Mouse (Mus musculus) heart, embryonic 11.5 days (tissue): ENCODE data around the gene Col3a1. TPM values are rescaled to one million over a fixed set of nuclear protein-coding genes. Genes with fewer than 3 reads are reported as not detected.

Experiments
- ATAC-seq: fragments of 200-750 bp; cut with Nextera tagmentation; replicated peaks from 2 replicates; pipeline ENCODE4 v1.8.0; 2017; ENCODE audit warnings: moderate library complexity; ENCODE audit not compliant: insufficient number of reproducible peaks, low FRiP score, low TSS enrichment
- H3K27ac ChIP-seq: fragments of 300-500 bp; sonication (generic); 2 replicates; pipeline ENCODE4 v1.5.1; 2014; ENCODE audit warnings: mild to moderate bottlenecking, low read depth, low read length
- H3K27me3 ChIP-seq: fragments of 300-500 bp; sonication (generic); 2 replicates; pipeline ENCODE4 v1.6.1; 2014; ENCODE audit warnings: mild to moderate bottlenecking, low read length, mixed read lengths; ENCODE audit not compliant: control insufficient read depth, insufficient read depth
- H3K36me3 ChIP-seq: fragments of 300-500 bp; sonication (generic); 2 replicates; pipeline ENCODE4 v1.6.1; 2014; ENCODE audit warnings: mild to moderate bottlenecking, low read length, moderate library complexity, mixed read lengths; ENCODE audit not compliant: control insufficient read depth, insufficient read depth
- H3K4me1 ChIP-seq: fragments of 300-500 bp; sonication (generic); 2 replicates; pipeline ENCODE4 v1.6.1; 2014; ENCODE audit warnings: low read length; ENCODE audit not compliant: control insufficient read depth, insufficient read depth
- H3K4me2 ChIP-seq: fragments of 300-500 bp; sonication (generic); 2 replicates; pipeline ENCODE4 v1.6.1; 2014; ENCODE audit warnings: mild to moderate bottlenecking, moderate library complexity
- H3K4me3 ChIP-seq: fragments of 300-500 bp; sonication (generic); 2 replicates; pipeline ENCODE4 v1.5.1; 2014; ENCODE audit warnings: low read depth, low read length
- H3K9ac ChIP-seq: fragments of 300-500 bp; sonication (generic); 2 replicates; pipeline ENCODE4 v1.6.1; 2014; ENCODE audit warnings: mild to moderate bottlenecking, low read depth, low read length, moderate library complexity
- H3K9me3 ChIP-seq: fragments of 300-500 bp; sonication (generic); replicated peaks from 2 replicates; pipeline ENCODE4 v1.6.1; 2016; ENCODE audit warnings: low read length; ENCODE audit not compliant: control insufficient read depth
- WGBS: fragments of 180-500 bp; shearing (Covaris S2); extraction: QIAGEN DNeasy Blood & Tissue Kit; methylation state at CpG from one replicate; pipeline ENCODE4 v1.1.7; 2014; ENCODE audit not compliant: insufficient replicate concordance; 5-methylcytosine and 5-hydroxymethylcytosine counted together
- polyA plus RNA-seq: library from polyadenylated mRNA; unstranded; fragments of >200 nt; fragmentation: Nextera tagmentation; extraction: Ambion mirVana; gene quantifications from 2 replicates; pipeline ENCODE4 v1.2.1, GENCODE M21; 2014

Gene Col3a1
- polyA plus RNA-seq: 316 and 413 TPM in 2 replicates

GRCm38 (mm10) chr1:45311388-45311787 lies at the start of gene Col3a1:
TSS of gene Col3a1 (plus strand) at chr1:45311538.
- H3K9ac ChIP-seq: peak within 1 kb of the TSS; percentile 56
- no peak for ATAC-seq
- peak within 1 kb of the TSS; percentile 27 for H3K4me3 ChIP-seq
- no peaks in the 10 kb centered on the region for H3K36me3 ChIP-seq
- no peaks in the 10 kb centered on the region for H3K9me3 ChIP-seq
- peak within 1 kb of the TSS; percentile 77 for H3K27ac ChIP-seq
- WGBS: 41% methylated on average over 4 of the region's 4 CpGs
- H3K4me1 ChIP-seq: no peaks in the 10 kb centered on the region; the same call in 1 of the 2 replicates
- H3K27me3 ChIP-seq: no peaks in the 10 kb centered on the region
- H3K4me2 ChIP-seq: peak within 1 kb of the TSS; percentile 44

GRCm38 (mm10) chr1:45269421-45269820 lies 41.9 kb upstream of the Col3a1 start:
- H3K4me1 ChIP-seq: no peaks in the 10 kb centered on the region
- H3K4me3 ChIP-seq: no peak overlapping the region
- H3K36me3 ChIP-seq: no peaks in the 10 kb centered on the region
- no peak overlapping the region for H3K9ac ChIP-seq
- H3K27me3 ChIP-seq: no peaks in the 10 kb centered on the region
- no peak overlapping the region for H3K4me2 ChIP-seq
- H3K27ac ChIP-seq: no peak overlapping the region
- no peaks in the 10 kb centered on the region for H3K9me3 ChIP-seq
- ATAC-seq: no peak

- H3K4me2 ChIP-seq: no peak overlapping the region
- H3K27me3 ChIP-seq: no peaks in the 10 kb centered on the region
- no peak overlapping the region for H3K9ac ChIP-seq
- no peak for ATAC-seq
- H3K27ac ChIP-seq: no peak overlapping the region
- 41% methylated on average over 2 of the region's 2 CpGs for WGBS
- H3K4me1 ChIP-seq: no peaks in the 10 kb centered on the region
- H3K4me3 ChIP-seq: no peak overlapping the region
- no peaks in the 10 kb centered on the region for H3K9me3 ChIP-seq
- no peaks in the 10 kb centered on the region for H3K36me3 ChIP-seq
Observed at GRCm38 (mm10) chr1:45276006-45276539, 35.3 kb upstream of the Col3a1 start.

- no peak overlapping the region for H3K4me2 ChIP-seq
- no peaks in the 10 kb centered on the region for H3K4me1 ChIP-seq
- no peak overlapping the region for H3K9ac ChIP-seq
- ATAC-seq: no peak
- H3K9me3 ChIP-seq: no peaks in the 10 kb centered on the region
- no peak overlapping the region for H3K27ac ChIP-seq
- no peak overlapping the region for H3K4me3 ChIP-seq
- H3K27me3 ChIP-seq: no peaks in the 10 kb centered on the region
- no peaks in the 10 kb centered on the region for H3K36me3 ChIP-seq
- 70% methylated on average over 1 of the region's 1 CpGs for WGBS
Observed at GRCm38 (mm10) chr1:45287954-45288353, 23.4 kb upstream of the Col3a1 start.

GRCm38 (mm10) chr1:45290037-45290436 lies 21.3 kb upstream of the Col3a1 start:
- no peaks in the 10 kb centered on the region for H3K36me3 ChIP-seq
- no peak overlapping the region for H3K4me3 ChIP-seq
- H3K4me2 ChIP-seq: no peak overlapping the region
- no peaks in the 10 kb centered on the region for H3K4me1 ChIP-seq
- 73% methylated on average over 4 of the region's 4 CpGs for WGBS
- no peak overlapping the region for H3K9ac ChIP-seq
- no peaks in the 10 kb centered on the region for H3K27me3 ChIP-seq
- no peak for ATAC-seq
- H3K27ac ChIP-seq: no peak overlapping the region
- H3K9me3 ChIP-seq: no peaks in the 10 kb centered on the region

- H3K4me1 ChIP-seq: no peaks in the 10 kb centered on the region
- no peaks in the 10 kb centered on the region for H3K27me3 ChIP-seq
- H3K4me2 ChIP-seq: no peak overlapping the region
- no peak overlapping the region for H3K27ac ChIP-seq
- no peaks in the 10 kb centered on the region for H3K9me3 ChIP-seq
- H3K36me3 ChIP-seq: no peaks in the 10 kb centered on the region
- WGBS: 71% methylated on average over 3 of the region's 3 CpGs
- H3K4me3 ChIP-seq: no peak overlapping the region
- no peak for ATAC-seq
- H3K9ac ChIP-seq: no peak overlapping the region
Observed at GRCm38 (mm10) chr1:45299394-45300119, 11.8 kb upstream of the Col3a1 start.

GRCm38 (mm10) chr1:45304273-45304672 lies 7.1 kb upstream of the Col3a1 start:
- H3K4me1 ChIP-seq: no peaks in the 10 kb centered on the region
- 66% methylated on average over 1 of the region's 1 CpGs for WGBS
- H3K36me3 ChIP-seq: no peaks in the 10 kb centered on the region

GRCm38 (mm10) chr1:45309015-45309414 lies 2.3 kb upstream of the Col3a1 start:
- ATAC-seq: no peak
- Histone ChIP-seq H3K4me1 (no peaks in the 10 kb centered on the region), H3K36me3 (no peaks in the 10 kb centered on the region), H3K9me3 (no peaks in the 10 kb centered on the region), H3K27ac (no peak overlapping the region), H3K27me3 (no peaks in the 10 kb centered on the region), H3K4me3 (no peak overlapping the region), H3K4me2 (no peak overlapping the region), H3K9ac (no peak overlapping the region)
- WGBS: 51% methylated on average over 2 of the region's 2 CpGs

More at GRCm38 (mm10) chr1:45304273-45304672, 7.1 kb upstream of the Col3a1 start:
- Histone ChIP-seq H3K27me3 (no peaks in the 10 kb centered on the region), H3K4me2 (no peak overlapping the region), H3K27ac (no peak overlapping the region), H3K9me3 (no peaks in the 10 kb centered on the region), H3K4me3 (no peak overlapping the region), H3K9ac (no peak overlapping the region)
- no peak for ATAC-seq

GRCm38 (mm10) chr1:45311962-45312361 lies 624 bp downstream of the Col3a1 start:
- Histone ChIP-seq H3K36me3 (no peaks in the 10 kb centered on the region), H3K4me3 (peak overlapping the region; percentile 27), H3K27me3 (no peaks in the 10 kb centered on the region), H3K4me2 (peak overlapping the region; percentile 44), H3K9ac (peak overlapping the region; percentile 56; the same call in 1 of the 2 replicates), H3K9me3 (no peaks in the 10 kb centered on the region), H3K4me1 (no peaks in the 10 kb centered on the region; the same call in 1 of the 2 replicates), H3K27ac (peak overlapping the region; percentile 77)
- no peak for ATAC-seq
